Mouse (Mus musculus) frontal cortex, adult (tissue): ENCODE data around the gene Knop1.
A peak's percentile ranks its signal among the peaks of the same experiment; 100 is the strongest.

ENCODE experiments used
- ATAC-seq: cut with Nextera tagmentation; 2 replicates; pipeline ENCODE4 v1.9.2; 2017; ENCODE audit warnings: mild to moderate bottlenecking, moderate library complexity, mixed read lengths; ENCODE audit not compliant: low TSS enrichment

Gene Knop1

GRCm38 (mm10) chr7:118855877-118856304 lies at the start of gene Knop1:
Knop1 (minus strand) TSS chr7:118856254.
- ATAC-seq = peak; percentile 77

GRCm38 (mm10) chr7:118904530-118904929 lies 48.5 kb upstream of the Knop1 start:
- no peak for ATAC-seq

GRCm38 (mm10) chr7:118903879-118904278 lies 47.8 kb upstream of the Knop1 start:
- ATAC-seq = no peak

- no peak for ATAC-seq
These were observed 46.9 kb upstream of the Knop1 start for GRCm38 (mm10) chr7:118902944-118903343.

GRCm38 (mm10) chr7:118900090-118900489 lies 44.0 kb upstream of the Knop1 start:
- no peak for ATAC-seq

- no peak for ATAC-seq
These were observed 42.0 kb upstream of the Knop1 start for GRCm38 (mm10) chr7:118898063-118898462.

- peak; percentile 31; the same call in 1 of the 2 replicates for ATAC-seq
These were observed 39.7 kb upstream of the Knop1 start for GRCm38 (mm10) chr7:118895469-118896450.

GRCm38 (mm10) chr7:118889046-118889680 lies 33.1 kb upstream of the Knop1 start:
- ATAC-seq = no peak

- no peak for ATAC-seq
These were observed 31.4 kb upstream of the Knop1 start for GRCm38 (mm10) chr7:118887303-118888055.

GRCm38 (mm10) chr7:118884969-118885368 lies 28.9 kb upstream of the Knop1 start:
- ATAC-seq = peak; percentile 44; the same call in 1 of the 2 replicates

GRCm38 (mm10) chr7:118883957-118884356 lies 27.9 kb upstream of the Knop1 start:
- no peak for ATAC-seq

- no peak for ATAC-seq
These were observed 23.5 kb upstream of the Knop1 start for GRCm38 (mm10) chr7:118879466-118880029.

GRCm38 (mm10) chr7:118865362-118865761 lies 9.3 kb upstream of the Knop1 start:
- ATAC-seq = no peak

GRCm38 (mm10) chr7:118858640-118859039 lies 2.6 kb upstream of the Knop1 start:
- ATAC-seq = no peak

GRCm38 (mm10) chr7:118855171-118855876 lies 730 bp downstream of the Knop1 start, which contains the start of gene Iqck:
Iqck (plus strand) TSS chr7:118855752.
- peak; percentile 97 for ATAC-seq

GRCm38 (mm10) chr7:118854606-118855005 lies 1.4 kb downstream of the Knop1 start:
- no peak for ATAC-seq

GRCm38 (mm10) chr7:118852611-118853010 lies 3.4 kb downstream of the Knop1 start:
- no peak for ATAC-seq

GRCm38 (mm10) chr7:118851571-118851970 lies 4.5 kb downstream of the Knop1 start:
- ATAC-seq = no peak

GRCm38 (mm10) chr7:118850676-118851290 lies 5.3 kb downstream of the Knop1 start:
- ATAC-seq = peak; percentile 33; the same call in 1 of the 2 replicates

GRCm38 (mm10) chr7:118849543-118850250 lies 6.4 kb downstream of the Knop1 start:
- no peak for ATAC-seq
